9 mouse cellular contexts compared by ENCODE assay signal in genomic region chr13:42826602-42827001, GRCm38 (mm10).
DNase-seq lines count a peak whose midpoint lies in the region; ATAC-seq and TF ChIP-seq lines count a peak whose summit lies in the region.
"Had no signal": no experiment of that assay in that cellular context is flagged by ENCODE, and none has a peak within 500 bp of the region (broad histone marks: within the 10 kb centered on the region; RNA-seq: fewer than 3 reads in every experiment).

No protein-coding gene starts in this region.

- 60% methylated on average over 8 of the region's 8 CpGs for WGBS in kidney, embryonic 16.5 days

- peaks cover 23% of the 10 kb centered on the region for H3K4me1 ChIP-seq in kidney, embryonic 16.5 days (ENCODE audit: insufficient read depth, low read length)
- no peaks in the 10 kb centered on the region for H3K4me1 ChIP-seq in ES-E14 (ENCODE audit: control insufficient read depth in 2 of 2, insufficient read depth in 2 of 2, low read length in 2 of 2, poor library complexity in 1 of 2)

- no peak for ATAC-seq in kidney, embryonic 16.5 days (ENCODE audit: low FRiP score, low TSS enrichment)

- in situ Hi-C loops in ES-E14 (cut with MboI; ENCODE audit: low sequenced_read_pairs in 2 of 2, unreplicated experiment in 2 of 2) = no loop called here

- H3K27ac ChIP-seq in kidney, embryonic 16.5 days (ENCODE audit: low read length) = no peak overlapping the region
- no peak overlapping the region for H3K27ac ChIP-seq in ES-E14 (ENCODE audit: insufficient read depth, low read depth, low read length, poor library complexity, severe bottlenecking)
- H3K27ac ChIP-seq: embryonic facial prominence, embryonic 12.5 days had no signal

- DNase-seq in kidney, adult 18-20 months = peak; percentile 51
- peak; percentile 33 for DNase-seq in 3T3-L1 (ENCODE audit: low read depth, low spot score)
- peak; percentile 34 for DNase-seq in ES-E14 (ENCODE audit: low read depth, low spot score)
- peak; percentile 77 to 85 for DNase-seq in cerebellum, postnatal 14 days
- DNase-seq in lung, adult 18-20 months = peak; percentile 31 to 46
- no peak for DNase-seq in frontal cortex, postnatal 36 days (ENCODE audit: low spot score in 2 of 2)
- DNase-seq in layer of hippocampus, adult 11-12 months (ENCODE audit: low spot score) = no peak

- no peak overlapping the region for H3K4me3 ChIP-seq in kidney, embryonic 16.5 days (ENCODE audit: low read length)
- H3K4me3 ChIP-seq in ES-E14 (ENCODE audit: insufficient read depth in 1 of 2, low read depth in 1 of 2, low read length in 2 of 2, poor library complexity in 1 of 2, severe bottlenecking in 1 of 2) = no peak overlapping the region
- H3K4me3 ChIP-seq: embryonic facial prominence, embryonic 12.5 days had no signal

- no peak overlapping the region for H3K4me2 ChIP-seq in kidney, embryonic 16.5 days (replicated peaks; ENCODE audit: low read depth, low read length)
- H3K4me2 ChIP-seq: embryonic facial prominence, embryonic 12.5 days had no signal

- no peaks in the 10 kb centered on the region for H3K27me3 ChIP-seq in kidney, embryonic 16.5 days (ENCODE audit: insufficient read depth, low read length)
- H3K27me3 ChIP-seq: embryonic facial prominence, embryonic 12.5 days had no signal

- no peak overlapping the region for H3K9ac ChIP-seq in kidney, embryonic 16.5 days (replicated peaks; ENCODE audit: low read length)
- H3K9ac ChIP-seq in ES-E14 (ENCODE audit: insufficient read depth, low read depth, low read length, poor library complexity, severe bottlenecking) = no peak overlapping the region
- H3K9ac ChIP-seq: embryonic facial prominence, embryonic 12.5 days had no signal

- no peaks in the 10 kb centered on the region for H3K36me3 ChIP-seq in kidney, embryonic 16.5 days (ENCODE audit: insufficient read depth, low read length)
- no peaks in the 10 kb centered on the region for H3K36me3 ChIP-seq in ES-E14 (ENCODE audit: control insufficient read depth, insufficient read depth, low read length, poor library complexity, severe bottlenecking)
- H3K36me3 ChIP-seq: embryonic facial prominence, embryonic 12.5 days had no signal

- peaks cover 8% of the 10 kb centered on the region; the same call in 1 of the 2 replicates for H3K9me3 ChIP-seq in kidney, embryonic 16.5 days (ENCODE audit: low read length)
- no peaks in the 10 kb centered on the region for H3K9me3 ChIP-seq in ES-E14 (ENCODE audit: control insufficient read depth, insufficient read depth, low read depth, low read length)
- H3K9me3 ChIP-seq: embryonic facial prominence, embryonic 12.5 days had no signal

TF ChIP-seq in ES-E14, 5 proteins besides CTCF, POLR2A, EP300 and RAD21:
- TF ChIP-seq MAFK (IDR thresholded peaks at IDR 0.05; ENCODE audit: insufficient read depth, low read depth, low read length) = no peak
- no peak for TF ChIP-seq ZC3H11A (IDR thresholded peaks at IDR 0.05; ENCODE audit: borderline replicate concordance, low read depth, low read length)

Comparison
In these comparisons a context has a peak if more than half of its experiments do, and no peak if none do; other contexts are left out.
1. DNase-seq: peak in kidney, adult 18-20 months (single experiment), 3T3-L1 (single experiment), ES-E14 (single experiment), cerebellum, postnatal 14 days (2 of 2) and lung, adult 18-20 months (2 of 2); none in frontal cortex, postnatal 36 days (0 of 2) and layer of hippocampus, adult 11-12 months (single experiment).